Comparison of ENCODE assay signal across 8 mouse cellular contexts in genomic region chr14:61648685-61649504, GRCm38 (mm10). TPM values are rescaled to one million over a fixed set of nuclear protein-coding genes. Genes with fewer than 3 reads are reported as not detected.
DNase-seq lines count a peak whose midpoint lies in the region; ATAC-seq and TF ChIP-seq lines count a peak whose summit lies in the region.

No protein-coding gene starts in this region.

- TF ChIP-seq POLR2A in CH12.LX (IDR thresholded peaks at IDR 0.05; ENCODE audit: low read depth, low read length) = peak; percentile 94
- peak; percentile 94 for TF ChIP-seq POLR2A in testis, adult 2 months (IDR thresholded peaks at IDR 0.05; ENCODE audit: control insufficient read depth, low read depth, low read length)

- H3K9ac ChIP-seq in CH12.LX (ENCODE audit: insufficient read depth, low read depth) = peak overlapping the region; percentile 99
- H3K9ac ChIP-seq in forebrain, embryonic 11.5 days (ENCODE audit: low read length) = peak overlapping the region; percentile 93
- H3K9ac ChIP-seq in heart, postnatal 0 days (replicated peaks; ENCODE audit: low read depth, low read length) = peak overlapping the region; percentile 98
- peak overlapping the region; percentile 100 for H3K9ac ChIP-seq in liver, embryonic 16.5 days (ENCODE audit: low read depth, low read length)
- H3K9ac ChIP-seq in neural tube, embryonic 13.5 days = peak overlapping the region; percentile 87

- peak; percentile 91 for ATAC-seq in forebrain, embryonic 11.5 days (replicated peaks; ENCODE audit: low FRiP score)
- ATAC-seq in heart, postnatal 0 days (ENCODE audit: insufficient read depth, low read depth) = peak; percentile 93
- ATAC-seq in liver, embryonic 16.5 days (ENCODE audit: low read depth) = peak; percentile 89
- peak; percentile 95 for ATAC-seq in neural tube, embryonic 13.5 days (ENCODE audit: low read depth)

- no peak for TF ChIP-seq RAD21 in CH12.LX (IDR thresholded peaks at IDR 0.05; ENCODE audit: low read depth, low read length)

- H3K79me2 ChIP-seq in CH12.LX (replicated peaks; ENCODE audit: control insufficient read depth, extremely low read depth, insufficient read depth, poor library complexity, severe bottlenecking) = peaks cover 24% of the 10 kb centered on the region

- TF ChIP-seq EP300 in CH12.LX (IDR thresholded peaks at IDR 0.05; ENCODE audit: low read length) = 0 out of 2 replicates have a peak, but pooled peaks have one; percentile 14
- TF ChIP-seq EP300 in heart, postnatal 0 days (IDR thresholded peaks at IDR 0.05; ENCODE audit: low read depth) = no peak

- H3K4me2 ChIP-seq in CH12.LX (ENCODE audit: insufficient read depth, low read depth, poor library complexity, severe bottlenecking) = peak overlapping the region; percentile 80
- peak overlapping the region; percentile 47 for H3K4me2 ChIP-seq in forebrain, embryonic 11.5 days (ENCODE audit: low read depth, low read length, severe bottlenecking)
- H3K4me2 ChIP-seq in heart, postnatal 0 days (ENCODE audit: low read depth, low read length) = peak overlapping the region; percentile 91
- H3K4me2 ChIP-seq in liver, embryonic 16.5 days (ENCODE audit: low read depth, low read length) = peak overlapping the region; percentile 95
- peak overlapping the region; percentile 91 for H3K4me2 ChIP-seq in neural tube, embryonic 13.5 days

- dilution Hi-C loops in CH12.LX (cut with MboI; ENCODE audit: extremely low pct_ligation_motif_present, extremely low pct_unique_long_range_greater_than_20kb, low sequenced_read_pairs) = no loop called here

- peaks cover 0 to 4% of the 10 kb centered on the region in 2 experiments; a peak in 2 of 4 replicates for H3K4me1 ChIP-seq in CH12.LX (ENCODE audit: control insufficient read depth in 1 of 2, insufficient read depth in 2 of 2)
- H3K4me1 ChIP-seq in forebrain, embryonic 11.5 days (replicated peaks; ENCODE audit: control insufficient read depth, insufficient read depth, low read length) = no peaks in the 10 kb centered on the region
- no peaks in the 10 kb centered on the region for H3K4me1 ChIP-seq in heart, postnatal 0 days (ENCODE audit: control insufficient read depth, insufficient read depth)
- peaks cover 22% of the 10 kb centered on the region for H3K4me1 ChIP-seq in liver, embryonic 16.5 days (ENCODE audit: control insufficient read depth, low read depth, low read length)
- H3K4me1 ChIP-seq in neural tube, embryonic 13.5 days (replicated peaks) = peaks cover 5% of the 10 kb centered on the region
- peaks cover 2% of the 10 kb centered on the region for H3K4me1 ChIP-seq in testis, adult 2 months (ENCODE audit: control insufficient read depth, insufficient read depth, low read length)

- peak; percentile 97 for DNase-seq in CH12.LX (ENCODE audit: extremely low read depth)
- DNase-seq in c-Kit-positive CD71-positive TER-119-negative erythroid progenitor cells, embryonic 14.5 days (ENCODE audit: low read depth) = peak; percentile 95
- DNase-seq in forebrain, embryonic 11.5 days (ENCODE audit: low spot score) = peak; percentile 100
- peak; percentile 98 for DNase-seq in heart, postnatal 0 days (ENCODE audit: low spot score)
- peak; percentile 97 to 99 for DNase-seq in kidney, postnatal 4 days

- H3K27me3 ChIP-seq in CH12.LX (replicated peaks) = no peaks in the 10 kb centered on the region
- no peaks in the 10 kb centered on the region for H3K27me3 ChIP-seq in forebrain, embryonic 11.5 days (ENCODE audit: control insufficient read depth, insufficient read depth, low read length)
- H3K27me3 ChIP-seq in heart, postnatal 0 days (ENCODE audit: control insufficient read depth, insufficient read depth, low read length) = no peaks in the 10 kb centered on the region
- H3K27me3 ChIP-seq in liver, embryonic 16.5 days (ENCODE audit: control insufficient read depth, insufficient read depth, low read depth, low read length) = no peaks in the 10 kb centered on the region
- no peaks in the 10 kb centered on the region for H3K27me3 ChIP-seq in neural tube, embryonic 13.5 days
- H3K27me3 ChIP-seq in testis, adult 2 months (ENCODE audit: control insufficient read depth, insufficient read depth, low read length) = no peaks in the 10 kb centered on the region

- in situ Hi-C loops in CH12.LX (cut with MboI; ENCODE audit: low pct_ligation_motif_present, low pct_unique_long_range_greater_than_20kb, low sequenced_read_pairs) = loop anchor here (5.0 kb wide), 1 partner anchor 33 kb away; no protein-coding TSS in a partner anchor

- WGBS in forebrain, embryonic 11.5 days = 3% methylated on average over 62 of the region's 62 CpGs
- WGBS in heart, postnatal 0 days = 1% methylated on average over 62 of the region's 62 CpGs
- WGBS in liver, embryonic 16.5 days (ENCODE audit: insufficient replicate concordance) = 1% methylated on average over 62 of the region's 62 CpGs
- WGBS in neural tube, embryonic 13.5 days = 2% methylated on average over 62 of the region's 62 CpGs

- H3K9me3 ChIP-seq in CH12.LX (replicated peaks; ENCODE audit: low read length) = no peaks in the 10 kb centered on the region
- no peaks in the 10 kb centered on the region for H3K9me3 ChIP-seq in forebrain, embryonic 11.5 days (ENCODE audit: control insufficient read depth, low read length)
- H3K9me3 ChIP-seq in heart, postnatal 0 days (replicated peaks; ENCODE audit: control insufficient read depth, low read length) = no peaks in the 10 kb centered on the region
- H3K9me3 ChIP-seq in liver, embryonic 16.5 days (replicated peaks; ENCODE audit: control insufficient read depth, low read length) = no peaks in the 10 kb centered on the region
- no peaks in the 10 kb centered on the region for H3K9me3 ChIP-seq in neural tube, embryonic 13.5 days

- peak overlapping the region; percentile 85 to 98 (median 86) for H3K4me3 ChIP-seq in CH12.LX (replicated peaks in 1 of 3; ENCODE audit: low read depth in 2 of 3, low read length in 2 of 3, poor library complexity in 1 of 3)
- peak overlapping the region; percentile 98 for H3K4me3 ChIP-seq in forebrain, embryonic 11.5 days (ENCODE audit: low read depth, low read length)
- H3K4me3 ChIP-seq in heart, postnatal 0 days (ENCODE audit: low read depth, low read length) = peak overlapping the region; percentile 92
- peak overlapping the region; percentile 95 for H3K4me3 ChIP-seq in liver, embryonic 16.5 days (ENCODE audit: low read depth, low read length)
- peak overlapping the region; percentile 82 for H3K4me3 ChIP-seq in neural tube, embryonic 13.5 days
- peak overlapping the region; percentile 85 for H3K4me3 ChIP-seq in testis, adult 2 months (ENCODE audit: control insufficient read depth, low read depth, low read length)

- H3K27ac ChIP-seq in CH12.LX (ENCODE audit: insufficient read depth, low read depth) = peak overlapping the region; percentile 95
- peak overlapping the region; percentile 97 for H3K27ac ChIP-seq in forebrain, embryonic 11.5 days (ENCODE audit: low read depth, low read length)
- H3K27ac ChIP-seq in heart, postnatal 0 days (ENCODE audit: low read depth) = peak overlapping the region; percentile 98
- peak overlapping the region; percentile 95 for H3K27ac ChIP-seq in liver, embryonic 16.5 days (ENCODE audit: low read length)
- peak overlapping the region; percentile 90 for H3K27ac ChIP-seq in neural tube, embryonic 13.5 days (replicated peaks)
- H3K27ac ChIP-seq in testis, adult 2 months (ENCODE audit: control insufficient read depth, insufficient read depth, low read depth, low read length) = peak overlapping the region; percentile 96

- no peak for TF ChIP-seq CTCF in CH12.LX (conservative IDR thresholded peaks at IDR 0.05 in 1 of 2, IDR thresholded peaks at IDR 0.05 in 1 of 2; ENCODE audit: low read depth in 2 of 2, low read length in 2 of 2)
- no peak for TF ChIP-seq CTCF in heart, postnatal 0 days (IDR thresholded peaks at IDR 0.05; ENCODE audit: low read depth)
- no peak for TF ChIP-seq CTCF in testis, adult 2 months (IDR thresholded peaks at IDR 0.05; ENCODE audit: control insufficient read depth, insufficient read depth, insufficient replicate concordance, low read depth, low read length)

- H3K36me3 ChIP-seq in CH12.LX (replicated peaks in 1 of 2; ENCODE audit: control insufficient read depth in 1 of 2, insufficient read depth in 1 of 2, low read length in 1 of 2) = no peaks in the 10 kb centered on the region
- no peaks in the 10 kb centered on the region for H3K36me3 ChIP-seq in forebrain, embryonic 11.5 days (ENCODE audit: control insufficient read depth, insufficient read depth, low read length)
- no peaks in the 10 kb centered on the region for H3K36me3 ChIP-seq in heart, postnatal 0 days (replicated peaks; ENCODE audit: control insufficient read depth, insufficient read depth, low read length)
- no peaks in the 10 kb centered on the region for H3K36me3 ChIP-seq in liver, embryonic 16.5 days (ENCODE audit: control insufficient read depth, insufficient read depth)
- no peaks in the 10 kb centered on the region for H3K36me3 ChIP-seq in neural tube, embryonic 13.5 days
- no peaks in the 10 kb centered on the region for H3K36me3 ChIP-seq in testis, adult 2 months (ENCODE audit: control insufficient read depth, insufficient read depth, low read length)

TF ChIP-seq in CH12.LX, 34 proteins besides CTCF, POLR2A, EP300 and RAD21 (continues in another document):
- peak; percentile 88 for TF ChIP-seq ZMIZ1 (IDR thresholded peaks at IDR 0.05; ENCODE audit: low read depth, low read length)

RNA-seq across cellular contexts. Expression of gene Kcnrg, which starts 41.6 kb away (rescaled TPM):
- total RNA-seq in CH12.LX (2012; rRNA removed) (not detected in 2 replicates), CH12.LX (2014; rRNA removed) (0.12 and 0.26 TPM in 2 replicates)
- polyA plus RNA-seq in CH12.LX (2012; ENCODE audit: insufficient read length, low read depth) = 0.13 TPM in 1 of 2 replicates, not detected in the other
- polyA plus RNA-seq in forebrain, embryonic 11.5 days (2014; fragmentation: Nextera tagmentation; extraction: Ambion mirVana) = 0.77 and 1.0 TPM in 2 replicates
- total RNA-seq in heart, postnatal 0 days (2014; rRNA removed; ENCODE audit: low replicate concordance) = 1.9 TPM in 1 of 2 replicates, not detected in the other
- 0.16 and 0.33 TPM in 2 replicates for polyA plus RNA-seq in heart, postnatal 0 days (2015; fragmentation: Nextera tagmentation; extraction: Ambion mirVana)
- polyA plus RNA-seq in liver, embryonic 16.5 days (2015; fragmentation: Nextera tagmentation; extraction: Ambion mirVana) = 0.38 and 0.46 TPM in 2 replicates
- 3.2 and 3.3 TPM in 2 replicates for polyA plus RNA-seq in neural tube, embryonic 13.5 days (2015; fragmentation: Nextera tagmentation; extraction: Ambion mirVana)
- 0.19 and 0.30 TPM in 2 replicates for polyA plus RNA-seq in testis, adult 2 months (2012; rRNA removed)

RNA-seq across cellular contexts. Expression of gene Trim13, which starts 50.8 kb away (rescaled TPM):
- total RNA-seq in CH12.LX (2012; rRNA removed) (3.2 and 3.9 TPM in 2 replicates), CH12.LX (2014; rRNA removed) (7.9 and 11.3 TPM in 2 replicates)
- 5.7 and 7.5 TPM in 2 replicates for polyA plus RNA-seq in CH12.LX (2012; ENCODE audit: insufficient read length, low read depth)
- polyA plus RNA-seq in forebrain, embryonic 11.5 days (2014; fragmentation: Nextera tagmentation; extraction: Ambion mirVana) = 26.5 and 27.7 TPM in 2 replicates
- total RNA-seq in heart, postnatal 0 days (2014; rRNA removed; ENCODE audit: low replicate concordance) = 10.9 and 11.2 TPM in 2 replicates
- polyA plus RNA-seq in heart, postnatal 0 days (2015; fragmentation: Nextera tagmentation; extraction: Ambion mirVana) = 18.6 and 18.7 TPM in 2 replicates
- 3.9 and 4.4 TPM in 2 replicates for polyA plus RNA-seq in liver, embryonic 16.5 days (2015; fragmentation: Nextera tagmentation; extraction: Ambion mirVana)
- 58.9 and 59.0 TPM in 2 replicates for polyA plus RNA-seq in neural tube, embryonic 13.5 days (2015; fragmentation: Nextera tagmentation; extraction: Ambion mirVana)
- polyA plus RNA-seq in testis, adult 2 months (2012; rRNA removed) = 11.0 and 13.9 TPM in 2 replicates

Comparison
In these comparisons a context has a peak if more than half of its experiments do, and no peak if none do; other contexts are left out.
1. Peak in every context shown above with its lines: DNase-seq, ATAC-seq, H3K4me3 ChIP-seq and H3K27ac ChIP-seq.